Mouse (Mus musculus): ENCODE results near the gene Agbl4. TPM values are rescaled to one million over a fixed set of nuclear protein-coding genes. Genes with fewer than 3 reads are reported as not detected.
A peak's percentile ranks its signal among the peaks of the same experiment; 100 is the strongest.
"Not testable (repeated sequence)": the region's sequence is repeated elsewhere in the genome, so short reads cannot be mapped to it uniquely, and the experiment has no call there.

Agbl4 gene
- polyA plus RNA-seq, 1 experiment, result 0.05 TPM

DNA sequence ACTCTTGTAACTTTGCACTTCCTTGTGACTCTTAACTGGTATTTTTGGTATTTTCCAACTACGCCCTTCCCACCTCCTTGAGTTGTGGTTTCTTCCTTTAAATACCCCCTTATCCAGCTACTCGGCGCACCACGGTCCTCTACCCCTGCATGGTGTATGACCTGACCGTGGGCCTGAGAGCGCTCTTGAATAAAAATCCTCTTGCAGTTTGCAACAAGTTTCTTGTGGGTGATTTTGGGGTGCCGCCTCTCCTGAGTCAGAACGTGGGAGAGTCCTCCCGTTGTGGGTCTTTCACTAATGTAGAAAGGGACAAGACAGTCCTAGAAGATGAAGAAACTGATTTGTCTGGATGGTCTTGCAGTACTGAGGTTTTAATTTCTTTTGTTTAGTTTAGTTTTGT, 822.1 kb downstream of the Agbl4 start:
- WGBS, result 93% methylated on average over 9 of the region's 9 CpGs

DNA sequence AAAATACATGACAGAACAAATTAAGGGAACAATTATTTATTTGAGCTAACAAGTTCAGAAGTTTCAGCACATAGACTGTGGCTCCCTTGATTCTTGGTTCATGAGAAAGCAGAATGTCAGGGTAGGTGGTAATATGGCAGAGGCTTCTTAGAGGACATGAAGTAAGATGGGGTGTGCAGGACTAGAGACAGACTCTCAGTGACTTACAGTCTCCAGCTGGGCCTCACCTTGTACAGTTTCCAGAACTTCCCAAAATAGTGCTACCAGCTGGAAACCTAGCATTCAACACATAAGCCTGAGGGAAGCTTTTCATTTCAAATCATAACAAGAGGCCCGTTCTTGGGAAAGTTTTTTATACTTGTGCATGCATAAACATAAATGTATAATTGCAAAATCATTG, 836.4 kb downstream of the Agbl4 start:
- whole genome bisulfite sequencing, result 63% methylated on average over 1 of the region's 1 CpGs
- DNase-seq (ENCODE audit: low read depth, low spot score), result no peak

More for the DNA sequence above, 822.1 kb downstream of the Agbl4 start:
- DNase-seq (ENCODE audit: low read depth, low spot score), result not testable (repeated sequence)

DNA sequence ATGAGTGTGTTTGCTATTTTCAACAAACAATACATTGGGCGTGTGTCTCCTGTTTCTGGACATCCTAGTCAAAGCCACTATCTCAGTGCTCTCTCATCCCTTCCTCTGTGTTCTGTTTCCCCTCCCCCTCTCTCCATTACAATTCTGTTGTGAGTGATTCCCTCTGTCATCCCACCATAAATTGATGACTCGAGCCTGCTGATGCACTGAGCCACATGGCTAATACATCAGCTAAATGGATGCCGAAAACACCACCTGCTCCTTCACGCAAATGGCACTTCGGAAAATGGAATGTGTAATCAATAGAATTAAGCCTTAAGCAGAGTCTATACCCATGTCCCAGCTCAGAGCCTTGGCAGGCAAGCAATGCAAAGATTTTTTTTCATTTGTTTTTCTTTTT, 854.5 kb downstream of the Agbl4 start:
- WGBS, result 81% methylated on average over 5 of the region's 5 CpGs

DNA sequence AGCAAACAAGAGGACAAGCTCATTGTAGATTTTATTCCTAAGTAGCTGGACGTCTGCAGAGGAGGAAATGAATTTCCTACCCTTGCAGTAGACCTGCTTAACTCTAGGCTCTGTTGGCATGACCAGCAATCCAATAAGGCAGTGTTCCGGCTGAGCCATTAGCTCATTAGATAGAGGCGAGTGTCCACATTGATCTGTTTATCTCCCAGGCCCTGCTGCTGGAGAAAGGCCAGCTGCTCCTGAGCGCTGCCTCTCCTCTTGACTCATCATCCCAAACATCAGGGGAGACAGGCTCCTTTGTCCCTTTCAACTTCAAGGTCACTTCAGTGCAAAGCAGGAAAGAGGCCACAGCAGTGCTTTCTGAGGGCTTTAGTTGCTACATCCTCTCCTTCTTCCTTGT, 858.0 kb downstream of the Agbl4 start:
- no peak for DNase-seq (ENCODE audit: low read depth, low spot score)
- whole genome bisulfite sequencing, result 43% methylated on average over 4 of the region's 4 CpGs

More for the DNA sequence above, 854.5 kb downstream of the Agbl4 start:
- no peak for DNase-seq (ENCODE audit: low read depth, low spot score)

DNA sequence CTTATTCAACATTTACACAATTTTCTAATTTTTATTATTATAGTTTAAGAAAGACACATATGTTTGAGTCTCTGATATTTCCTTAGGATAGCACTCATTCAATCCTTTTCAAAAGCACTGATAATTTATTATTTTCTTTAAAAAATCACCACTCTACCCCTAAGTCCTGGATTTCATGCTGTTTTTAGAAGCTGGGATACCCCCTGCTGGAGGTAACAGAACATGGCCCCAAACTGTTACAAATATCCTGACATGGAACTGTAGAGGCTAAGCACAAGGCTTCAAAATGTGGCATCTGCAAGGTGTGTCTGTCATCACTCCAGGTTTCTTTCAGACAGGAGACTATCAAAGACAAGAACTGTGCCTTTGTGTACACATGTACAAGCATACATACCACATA, 859.5 kb downstream of the Agbl4 start:
- no peak for DNase-seq (ENCODE audit: low read depth, low spot score)

DNA sequence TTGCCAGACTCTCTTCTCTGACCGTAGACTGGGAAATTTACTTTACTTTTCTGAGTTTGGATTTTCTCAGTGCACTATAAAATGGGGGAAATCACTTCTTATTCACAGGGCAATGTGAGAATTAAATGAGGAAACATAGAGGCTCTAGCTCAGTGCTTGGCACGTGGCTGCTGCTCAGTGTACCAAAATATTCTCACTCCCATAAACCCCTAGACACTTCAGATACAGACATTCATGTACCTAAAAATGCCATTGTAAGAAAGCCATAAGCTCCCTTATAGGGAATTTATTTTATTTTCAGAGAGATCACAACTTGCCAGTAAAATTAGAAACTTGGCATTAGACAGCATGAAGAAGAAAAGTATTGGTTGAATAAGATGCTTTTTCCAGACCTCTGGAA, 883.5 kb downstream of the Agbl4 start:
- no peak for DNase-seq (ENCODE audit: low read depth, low spot score)
- 65% methylated on average over 2 of the region's 2 CpGs for WGBS

DNA sequence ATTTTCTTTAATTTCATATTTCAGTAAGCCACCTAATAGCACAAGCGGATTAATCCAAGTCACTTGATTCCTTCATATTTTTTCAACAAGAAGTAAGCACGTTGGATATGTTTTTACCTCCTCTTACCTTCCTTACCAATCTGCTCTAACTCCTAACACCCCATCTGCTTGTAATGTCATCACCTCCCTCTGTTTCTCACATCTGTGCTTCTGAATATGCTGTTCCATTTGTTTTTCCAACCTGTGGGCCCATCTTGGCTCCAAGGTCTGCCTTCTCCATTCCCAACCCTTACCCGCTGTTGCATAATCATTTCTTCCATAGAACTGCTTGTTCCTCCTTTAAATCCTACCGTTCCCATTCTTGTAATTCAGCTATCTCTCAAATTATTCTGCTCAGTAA, 884.4 kb downstream of the Agbl4 start:
- WGBS, result 85% methylated on average over 4 of the region's 4 CpGs

DNA sequence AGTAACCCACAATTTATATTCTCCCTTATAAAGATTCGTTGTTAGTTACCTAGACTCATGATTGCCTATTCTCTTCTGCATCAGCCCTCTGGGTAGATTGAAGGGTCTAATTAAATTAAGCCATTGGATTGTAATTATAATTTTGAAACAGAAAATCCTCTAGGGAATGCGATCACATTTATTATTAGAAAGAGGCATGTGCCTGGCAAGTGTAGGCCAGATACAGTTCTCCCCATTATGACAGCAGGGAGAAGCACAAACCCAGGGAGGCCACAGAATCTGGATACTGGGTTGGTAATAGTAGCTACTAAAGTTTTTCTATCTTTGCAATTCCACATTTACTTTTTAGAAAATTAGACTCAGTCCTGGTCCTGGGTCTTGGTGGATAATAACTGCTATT, 887.2 kb downstream of the Agbl4 start:
- DNase-seq (ENCODE audit: low read depth, low spot score), result no peak
- WGBS, result 87% methylated on average over 2 of the region's 2 CpGs

More for the DNA sequence above, 884.4 kb downstream of the Agbl4 start:
- DNase-seq (ENCODE audit: low read depth, low spot score), result no peak

DNA sequence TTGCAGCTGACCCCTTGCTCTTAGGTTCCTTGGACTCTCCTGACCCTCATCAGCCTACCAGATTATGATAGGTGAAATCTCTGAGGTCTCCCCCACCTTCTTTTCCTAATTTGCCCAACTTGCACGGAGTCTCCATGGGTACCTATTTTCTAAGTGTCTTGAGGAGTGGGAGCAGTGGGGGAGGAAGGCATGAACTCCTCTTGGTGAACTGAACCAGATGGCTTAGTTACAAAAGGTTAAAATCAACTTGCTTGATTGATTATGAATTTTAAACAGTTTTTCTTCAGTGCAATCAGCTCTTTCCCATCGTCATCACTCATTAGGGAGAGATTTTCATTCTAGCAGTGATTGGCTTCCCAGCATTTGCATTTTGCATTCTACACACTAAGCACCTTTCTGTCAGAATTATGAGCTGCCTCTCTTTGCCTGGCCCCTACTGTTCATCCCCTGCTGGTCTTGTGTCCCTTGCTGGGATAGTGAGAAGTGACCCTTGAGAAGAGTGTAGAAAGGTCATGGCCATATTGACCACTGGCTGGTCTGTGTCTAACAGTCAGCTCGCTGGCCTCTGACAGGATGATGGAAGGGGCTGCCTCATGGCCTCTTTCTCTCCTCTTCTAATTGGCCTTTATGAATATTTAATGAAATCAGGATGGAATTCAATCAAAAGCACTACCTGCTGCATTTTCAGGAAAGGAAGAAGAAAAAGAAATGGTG, 897.2 kb downstream of the Agbl4 start:
- 65% methylated on average over 3 of the region's 3 CpGs for WGBS
- no peak for DNase-seq (ENCODE audit: low read depth, low spot score)

DNA sequence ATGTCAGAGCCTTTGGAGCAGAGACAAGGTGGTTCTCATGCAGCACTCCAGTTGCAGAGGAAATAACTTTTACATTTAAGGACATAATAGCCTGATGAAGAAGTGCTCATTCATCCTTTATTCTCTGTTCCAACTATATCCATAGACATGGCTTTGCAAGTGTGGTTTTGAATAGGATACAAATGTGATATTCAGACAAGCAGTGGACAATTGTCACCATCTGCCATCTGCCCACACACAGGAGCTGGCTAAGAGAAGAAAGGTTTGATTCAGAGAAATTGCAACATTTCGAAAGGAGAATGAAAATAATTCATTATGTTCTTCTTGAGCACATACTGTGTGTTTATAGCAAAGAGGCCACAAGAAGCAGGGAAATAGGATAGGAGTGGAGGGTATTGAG, 909.1 kb downstream of the Agbl4 start:
- no peak for DNase-seq (ENCODE audit: low read depth, low spot score)
- WGBS, result 86% methylated on average over 1 of the region's 1 CpGs

DNA sequence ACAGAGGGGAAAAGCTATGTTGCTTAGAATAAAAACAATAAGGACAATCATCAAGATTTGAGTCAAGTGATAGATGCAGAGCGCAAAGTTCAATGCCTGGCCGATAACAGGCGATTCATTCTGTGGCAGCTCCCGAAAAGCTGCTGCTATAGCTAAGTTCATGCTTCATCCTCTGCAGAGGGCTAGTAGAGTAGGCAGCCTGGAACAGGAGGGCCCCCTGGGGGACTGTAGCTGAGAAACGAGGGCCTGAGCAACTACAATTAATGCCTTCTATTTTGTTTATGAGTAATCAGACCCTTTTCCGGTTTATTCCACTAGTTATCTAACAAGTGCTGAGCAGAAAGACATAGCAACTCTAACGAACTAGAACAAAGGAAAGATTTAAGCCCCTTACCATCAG, 909.7 kb downstream of the Agbl4 start:
- 72% methylated on average over 7 of the region's 7 CpGs for WGBS
- no peak for DNase-seq (ENCODE audit: low read depth, low spot score)

DNA sequence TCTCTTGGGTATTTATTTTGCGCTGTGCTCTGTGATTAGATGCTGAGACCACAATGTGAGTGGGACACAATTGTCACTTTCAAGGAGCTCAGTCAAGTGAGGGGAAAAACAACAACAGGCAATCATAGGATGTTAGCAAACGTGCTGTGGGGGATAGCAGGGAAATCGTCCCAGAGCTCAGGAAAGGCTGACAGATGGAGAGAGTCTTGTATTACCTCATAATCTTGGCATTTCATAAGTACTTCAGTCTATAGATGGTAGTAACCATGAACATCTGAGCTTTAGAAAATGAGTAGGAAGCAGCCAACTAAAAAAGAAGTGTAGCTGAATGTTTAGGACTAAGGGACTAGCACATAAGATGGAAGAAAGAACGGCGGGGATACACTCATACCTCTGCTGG, 910.2 kb downstream of the Agbl4 start:
- 62% methylated on average over 5 of the region's 5 CpGs for WGBS
- DNase-seq (ENCODE audit: low read depth, low spot score), result no peak

DNA sequence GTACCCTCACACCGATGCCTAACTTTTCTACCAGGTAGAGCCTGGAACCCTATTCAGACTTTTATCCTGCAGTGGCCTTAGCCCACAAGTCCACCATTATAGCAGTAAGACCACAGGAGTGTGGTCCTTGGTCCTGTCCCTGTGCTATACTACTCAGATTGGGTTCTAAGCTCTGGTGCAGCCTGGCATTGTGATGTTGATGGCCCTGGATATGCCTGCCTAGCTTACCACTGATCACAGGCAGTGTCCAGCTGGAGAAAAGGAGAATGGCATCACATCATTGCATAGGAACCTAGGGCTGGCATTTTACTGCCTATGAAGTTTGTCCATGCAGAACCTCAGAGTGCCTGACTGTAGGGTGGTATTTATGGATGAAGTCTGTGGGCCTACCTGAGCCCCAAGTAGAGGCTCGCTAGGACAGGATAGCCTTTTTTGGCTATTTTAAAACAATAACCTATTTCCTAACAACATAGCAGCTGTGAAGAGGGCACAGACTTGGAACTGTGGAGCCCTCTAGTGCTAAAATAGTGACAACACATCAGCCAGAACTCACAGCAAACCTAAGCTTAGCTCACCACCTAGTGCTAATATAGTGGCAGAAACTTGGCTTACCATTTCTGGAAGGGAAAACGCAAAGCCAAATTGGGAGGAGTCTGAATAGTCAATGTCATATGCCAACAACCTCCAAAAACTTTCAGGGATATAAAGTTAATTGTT, 911.3 kb downstream of the Agbl4 start:
- 72% methylated on average over 3 of the region's 3 CpGs for WGBS
- no peak for DNase-seq (ENCODE audit: low read depth, low spot score)

DNA sequence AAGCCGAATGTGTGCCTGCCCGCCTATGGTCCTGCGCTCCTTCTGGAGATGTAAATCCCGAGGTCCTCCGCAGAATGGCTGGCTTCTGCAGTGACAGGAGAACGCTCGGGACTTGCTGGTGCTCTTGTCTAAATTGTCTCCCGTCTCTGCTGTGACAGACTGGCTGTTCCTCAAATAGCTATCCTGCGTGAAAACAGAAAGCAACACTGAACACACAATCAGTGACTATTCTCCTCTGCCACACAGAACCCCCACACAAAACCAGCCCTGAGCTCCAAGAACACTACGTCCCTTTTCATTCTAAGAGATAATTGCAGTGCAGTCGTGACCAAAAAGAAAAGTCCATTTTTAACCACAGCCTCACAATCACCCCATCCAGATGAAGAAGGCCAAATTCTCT, 929.6 kb downstream of the Agbl4 start:
- 74% methylated on average over 11 of the region's 11 CpGs for WGBS
- no peak for DNase-seq (ENCODE audit: low read depth, low spot score)

DNA sequence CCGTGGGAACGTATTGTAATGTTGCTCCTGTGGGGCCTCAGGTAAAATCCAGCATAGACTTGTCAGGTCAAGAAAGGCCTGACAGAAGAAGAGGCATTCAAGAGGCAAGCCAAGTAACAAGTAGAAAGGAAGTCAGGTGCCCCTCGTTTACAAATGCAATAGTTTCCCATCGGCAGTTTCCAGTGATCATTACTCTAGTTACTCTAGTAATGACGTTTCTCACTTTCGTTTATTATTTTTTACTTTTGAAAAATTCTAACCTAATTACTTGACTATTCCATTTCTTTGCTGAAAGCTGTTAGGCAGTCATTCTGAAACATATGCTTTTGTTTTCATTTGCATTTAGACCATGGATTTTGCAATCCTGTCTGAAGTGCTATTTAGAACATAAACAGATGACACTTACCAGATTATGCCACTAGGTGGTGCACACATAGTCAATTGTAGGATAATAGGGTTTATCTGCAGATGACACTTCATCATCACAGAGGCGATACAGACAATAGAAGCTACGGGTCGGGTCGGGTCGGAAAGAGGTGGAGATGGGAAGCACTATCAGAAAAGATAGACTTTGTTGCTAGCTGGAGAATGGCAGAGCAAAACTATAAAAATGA, 930.4 kb downstream of the Agbl4 start:
- WGBS, result 56% methylated on average over 11 of the region's 11 CpGs
- DNase-seq (ENCODE audit: low read depth, low spot score), result peak; percentile 1

DNA sequence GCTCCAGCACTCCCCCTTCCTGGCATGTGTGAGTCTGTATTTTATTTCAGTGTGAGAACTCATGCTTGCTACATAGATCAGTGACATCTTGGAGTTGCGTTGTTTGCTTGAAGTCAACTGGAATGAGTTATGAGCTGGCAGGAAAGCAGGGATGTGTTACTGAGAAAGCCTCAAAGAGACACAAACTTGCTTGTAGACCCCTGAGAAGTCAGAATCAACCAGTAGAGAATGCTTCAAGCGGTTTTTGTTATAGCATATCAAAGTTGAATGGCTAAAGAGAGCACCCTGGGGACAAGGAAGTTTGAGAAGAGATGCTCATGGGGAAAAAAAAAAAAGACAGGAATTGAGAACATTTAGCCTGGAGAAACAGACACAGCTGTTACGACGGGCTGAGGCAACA, 932.0 kb downstream of the Agbl4 start:
- DNase-seq (ENCODE audit: low read depth, low spot score), result no peak
- WGBS, result 79% methylated on average over 4 of the region's 4 CpGs

DNA sequence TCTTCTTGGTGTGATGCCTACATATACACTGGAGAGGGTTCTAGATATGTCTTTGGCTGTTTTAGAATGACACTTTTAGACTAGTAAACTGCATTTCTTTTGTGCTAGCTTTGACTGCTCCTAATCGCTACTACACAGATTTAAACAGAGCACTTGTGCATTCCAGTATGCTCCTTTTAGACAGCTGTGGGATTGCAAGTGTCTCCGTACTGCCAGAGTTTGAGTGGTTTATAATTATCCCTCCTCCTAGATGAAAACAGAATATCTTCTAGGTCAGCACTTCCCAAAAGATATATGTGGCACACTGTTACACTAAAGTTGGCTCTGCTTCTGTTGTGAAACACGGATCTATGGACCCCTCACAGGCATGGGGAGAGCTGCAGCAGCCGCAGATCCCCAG, 935.4 kb downstream of the Agbl4 start:
- no peak for DNase-seq (ENCODE audit: low read depth, low spot score)
- 65% methylated on average over 4 of the region's 4 CpGs for WGBS

DNA sequence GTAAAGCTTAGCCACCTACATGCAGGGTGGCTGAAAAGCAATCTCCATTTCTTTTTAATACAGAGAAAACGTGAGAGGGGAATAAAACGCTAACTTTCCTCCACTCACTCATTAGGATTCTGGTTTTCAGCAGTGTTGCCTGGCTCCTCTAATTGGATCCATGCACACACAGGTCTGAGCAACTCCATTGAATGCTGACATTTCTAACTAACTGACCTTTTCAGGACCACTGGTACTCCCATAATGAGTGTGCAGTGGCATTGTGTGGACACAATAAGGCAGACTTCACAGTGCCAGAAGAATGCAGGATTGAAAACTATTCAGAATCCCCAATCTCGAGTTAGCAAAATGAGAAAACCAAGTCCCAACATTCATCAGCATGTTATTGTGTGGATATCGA, 952.5 kb downstream of the Agbl4 start:
- 82% methylated on average over 4 of the region's 4 CpGs for WGBS
- DNase-seq (ENCODE audit: low read depth, low spot score), result no peak

DNA sequence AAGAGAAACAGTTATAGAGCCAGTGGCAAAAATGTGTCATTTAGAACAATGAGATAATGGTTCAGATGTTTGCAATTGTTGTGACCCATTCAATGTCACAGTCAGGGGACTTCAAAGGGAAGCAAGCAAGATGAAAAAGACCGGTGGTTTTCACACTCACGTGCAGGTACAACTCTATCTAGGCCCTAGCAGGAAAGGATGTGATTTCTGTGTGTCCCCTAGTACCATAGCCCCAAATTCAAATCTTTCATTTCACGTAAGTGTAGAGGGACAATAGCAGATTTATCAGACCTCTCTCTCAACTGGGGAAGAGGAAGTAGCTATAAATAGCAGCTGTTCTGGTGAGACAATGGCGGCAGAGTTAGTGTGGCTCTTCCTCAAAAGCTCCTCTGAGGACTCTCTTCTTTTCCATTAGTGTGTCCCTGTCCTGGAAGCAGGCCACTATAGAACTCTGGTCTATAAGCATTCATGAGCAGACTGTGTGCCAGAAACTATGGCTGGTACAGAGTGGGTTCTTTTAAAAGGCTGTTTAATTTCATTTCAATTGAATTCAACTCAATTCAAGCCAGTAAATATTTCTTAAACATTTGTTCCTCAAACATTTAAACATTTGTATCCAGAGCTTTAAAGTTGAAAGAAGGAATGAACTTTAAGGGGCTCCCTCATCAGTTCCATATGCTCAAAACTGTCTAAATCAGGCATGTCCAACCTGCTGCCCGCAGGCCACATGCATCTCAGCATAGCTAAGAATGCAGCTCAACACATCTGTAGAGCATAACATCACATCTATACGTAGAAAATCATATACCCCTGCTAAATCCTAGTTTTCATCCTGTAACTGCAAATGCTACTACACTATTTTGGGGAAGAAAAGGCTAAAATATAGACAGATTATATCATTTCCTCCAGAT, 953.4 kb downstream of the Agbl4 start:
- DNase-seq (ENCODE audit: low read depth, low spot score), result no peak

DNA sequence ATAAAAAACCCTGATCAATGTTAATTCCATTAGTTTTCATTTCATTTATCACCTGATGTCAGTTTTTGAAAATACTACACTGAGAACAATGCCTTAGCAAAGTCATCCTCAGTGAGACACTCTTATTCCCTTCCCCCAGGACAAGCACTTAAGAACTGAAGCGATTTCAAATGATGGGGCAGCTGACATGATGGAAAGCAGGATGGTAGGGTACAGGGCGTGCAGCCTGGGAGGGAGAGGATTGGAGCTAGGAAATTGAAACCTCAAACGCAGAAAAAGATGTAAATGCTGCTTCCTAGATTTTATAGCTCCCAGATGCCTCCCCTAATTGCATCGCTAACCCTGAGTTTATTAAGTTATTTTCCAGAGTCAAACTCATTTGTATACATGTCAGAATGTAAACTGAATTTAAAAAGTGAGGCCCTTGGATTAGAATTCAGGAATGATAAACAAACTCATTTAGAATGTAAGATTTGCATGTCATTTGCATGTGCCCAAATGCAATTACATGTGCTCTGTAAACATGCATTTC, 959.2 kb downstream of the Agbl4 start:
- WGBS, result 41% methylated on average over 4 of the region's 4 CpGs
- no peak for DNase-seq (ENCODE audit: low read depth, low spot score)

More for the DNA sequence above, 953.4 kb downstream of the Agbl4 start:
- 55% methylated on average over 6 of the region's 6 CpGs for WGBS
